Mouse (Mus musculus): ENCODE results near the gene Hic1. TPM values are rescaled to one million over a fixed set of nuclear protein-coding genes. Genes with fewer than 3 reads are reported as not detected.

Gene Hic1
- polyA plus RNA-seq, 1 experiment from 2014 or later: 1.2 TPM

- peak overlapping the region; percentile 77; the same call in 1 of the 2 replicates for H3K4me2 ChIP-seq (ENCODE audit: low read length)
- H3K4me1 ChIP-seq (replicated peaks; ENCODE audit: control insufficient read depth, insufficient read depth, low read length): peaks cover 54% of the 10 kb centered on the region
- no peak overlapping the region for H3K9ac ChIP-seq (replicated peaks; ENCODE audit: low read depth, low read length)
- no peaks in the 10 kb centered on the region for H3K36me3 ChIP-seq (ENCODE audit: control insufficient read depth, insufficient read depth)
- peaks cover 37% of the 10 kb centered on the region for H3K27me3 ChIP-seq (replicated peaks; ENCODE audit: control insufficient read depth, insufficient read depth, low read length)
- no peaks in the 10 kb centered on the region for H3K9me3 ChIP-seq (ENCODE audit: control insufficient read depth, low read length)
- no peak for ATAC-seq
- 5% methylated on average over 17 of the region's 17 CpGs for WGBS
- no peak overlapping the region for H3K4me3 ChIP-seq (replicated peaks; ENCODE audit: low read length)
- no peak overlapping the region for H3K27ac ChIP-seq (ENCODE audit: low read length)
Measured at GRCm38 (mm10) chr11:75171186-75171865, 2.0 kb upstream of the Hic1 start.

GRCm38 (mm10) chr11:75170136-75170751, 925 bp upstream of the Hic1 start:
- under 1% methylated on average over 37 of the region's 38 CpGs for WGBS

GRCm38 (mm10) chr11:75168590-75169361, 543 bp downstream of the Hic1 start:
- Histone ChIP-seq H3K9me3 (ENCODE audit: control insufficient read depth, low read length) (no peaks in the 10 kb centered on the region; the same call in 1 of the 2 replicates), H3K4me1 (replicated peaks; ENCODE audit: control insufficient read depth, insufficient read depth, low read length) (peaks cover 60% of the 10 kb centered on the region), H3K9ac (replicated peaks; ENCODE audit: low read depth, low read length) (peak overlapping the region; percentile 54), H3K4me2 (ENCODE audit: low read length) (peak overlapping the region; percentile 82), H3K27me3 (replicated peaks; ENCODE audit: control insufficient read depth, insufficient read depth, low read length) (peaks cover 61% of the 10 kb centered on the region), H3K4me3 (replicated peaks; ENCODE audit: low read length) (peak overlapping the region; percentile 46), H3K27ac (ENCODE audit: low read length) (no peak overlapping the region), H3K36me3 (ENCODE audit: control insufficient read depth, insufficient read depth) (no peaks in the 10 kb centered on the region)
- under 1% methylated on average over 75 of the region's 83 CpGs for WGBS
- ATAC-seq: 0 out of 2 replicates have a peak, but pooled peaks have one; percentile 11

More at GRCm38 (mm10) chr11:75170136-75170751, 925 bp upstream of the Hic1 start:
- Histone ChIP-seq H3K27ac (ENCODE audit: low read length) (no peak overlapping the region), H3K9ac (replicated peaks; ENCODE audit: low read depth, low read length) (peak overlapping the region; percentile 42; the same call in 1 of the 2 replicates), H3K4me2 (ENCODE audit: low read length) (peak overlapping the region; percentile 82), H3K4me1 (replicated peaks; ENCODE audit: control insufficient read depth, insufficient read depth, low read length) (peaks cover 65% of the 10 kb centered on the region), H3K36me3 (ENCODE audit: control insufficient read depth, insufficient read depth) (no peaks in the 10 kb centered on the region), H3K27me3 (replicated peaks; ENCODE audit: control insufficient read depth, insufficient read depth, low read length) (peaks cover 47% of the 10 kb centered on the region), H3K4me3 (replicated peaks; ENCODE audit: low read length) (peak overlapping the region; percentile 46), H3K9me3 (ENCODE audit: control insufficient read depth, low read length) (no peaks in the 10 kb centered on the region; the same call in 1 of the 2 replicates)
- peak; percentile 69 for ATAC-seq

GRCm38 (mm10) chr11:75167643-75168589, 1.4 kb downstream of the Hic1 start:
- H3K36me3 ChIP-seq (ENCODE audit: control insufficient read depth, insufficient read depth): 0 out of 2 replicates have a peak, but pooled peaks cover 2% of the 10 kb centered on the region
- ATAC-seq: no peak
- peaks cover 67% of the 10 kb centered on the region for H3K27me3 ChIP-seq (replicated peaks; ENCODE audit: control insufficient read depth, insufficient read depth, low read length)
- no peak overlapping the region for H3K27ac ChIP-seq (ENCODE audit: low read length)
- 3% methylated on average over 39 of the region's 63 CpGs for WGBS
- peak overlapping the region; percentile 54 for H3K9ac ChIP-seq (replicated peaks; ENCODE audit: low read depth, low read length)
- H3K4me1 ChIP-seq (replicated peaks; ENCODE audit: control insufficient read depth, insufficient read depth, low read length): peaks cover 57% of the 10 kb centered on the region
- H3K4me2 ChIP-seq (ENCODE audit: low read length): peak overlapping the region; percentile 82
- peak overlapping the region; percentile 46 for H3K4me3 ChIP-seq (replicated peaks; ENCODE audit: low read length)
- no peaks in the 10 kb centered on the region; the same call in 1 of the 2 replicates for H3K9me3 ChIP-seq (ENCODE audit: control insufficient read depth, low read length)

GRCm38 (mm10) chr11:75166861-75167642, 2.3 kb downstream of the Hic1 start:
- no peaks in the 10 kb centered on the region; the same call in 1 of the 2 replicates for H3K9me3 ChIP-seq (ENCODE audit: control insufficient read depth, low read length)
- peak overlapping the region; percentile 39 for H3K4me2 ChIP-seq (ENCODE audit: low read length)
- H3K27ac ChIP-seq (ENCODE audit: low read length): no peak overlapping the region
- 2% methylated on average over 62 of the region's 68 CpGs for WGBS
- ATAC-seq: no peak
- peak overlapping the region; percentile 42 for H3K9ac ChIP-seq (replicated peaks; ENCODE audit: low read depth, low read length)
- 0 out of 2 replicates have a peak, but pooled peaks cover 3% of the 10 kb centered on the region for H3K36me3 ChIP-seq (ENCODE audit: control insufficient read depth, insufficient read depth)
- peaks cover 67% of the 10 kb centered on the region for H3K27me3 ChIP-seq (replicated peaks; ENCODE audit: control insufficient read depth, insufficient read depth, low read length)
- peak overlapping the region; percentile 30 for H3K4me3 ChIP-seq (replicated peaks; ENCODE audit: low read length)
- H3K4me1 ChIP-seq (replicated peaks; ENCODE audit: control insufficient read depth, insufficient read depth, low read length): peaks cover 50% of the 10 kb centered on the region

- peaks cover 47% of the 10 kb centered on the region for H3K4me1 ChIP-seq (replicated peaks; ENCODE audit: control insufficient read depth, insufficient read depth, low read length)
- H3K36me3 ChIP-seq (ENCODE audit: control insufficient read depth, insufficient read depth): 0 out of 2 replicates have a peak, but pooled peaks cover 3% of the 10 kb centered on the region
- H3K9ac ChIP-seq (replicated peaks; ENCODE audit: low read depth, low read length): 0 out of 2 replicates have a peak overlapping the region, but pooled peaks have one; percentile 32
- no peaks in the 10 kb centered on the region; the same call in 1 of the 2 replicates for H3K9me3 ChIP-seq (ENCODE audit: control insufficient read depth, low read length)
- ATAC-seq: no peak
- H3K4me3 ChIP-seq (replicated peaks; ENCODE audit: low read length): peak overlapping the region; percentile 30
- WGBS: 3% methylated on average over 50 of the region's 55 CpGs
- H3K4me2 ChIP-seq (ENCODE audit: low read length): peak overlapping the region; percentile 39
- H3K27ac ChIP-seq (ENCODE audit: low read length): no peak overlapping the region
- peaks cover 64% of the 10 kb centered on the region for H3K27me3 ChIP-seq (replicated peaks; ENCODE audit: control insufficient read depth, insufficient read depth, low read length)
Measured at GRCm38 (mm10) chr11:75166193-75166842, 3.0 kb downstream of the Hic1 start.

GRCm38 (mm10) chr11:75165441-75166192, 3.7 kb downstream of the Hic1 start:
- H3K4me1 ChIP-seq (replicated peaks; ENCODE audit: control insufficient read depth, insufficient read depth, low read length): peaks cover 44% of the 10 kb centered on the region
- peak overlapping the region; percentile 32; the same call in 1 of the 2 replicates for H3K9ac ChIP-seq (replicated peaks; ENCODE audit: low read depth, low read length)

More at GRCm38 (mm10) chr11:75165441-75166192, 3.7 kb downstream of the Hic1 start:
- WGBS: 2% methylated on average over 54 of the region's 54 CpGs
- H3K27me3 ChIP-seq (replicated peaks; ENCODE audit: control insufficient read depth, insufficient read depth, low read length): peaks cover 62% of the 10 kb centered on the region
- peak overlapping the region; percentile 30 for H3K4me3 ChIP-seq (replicated peaks; ENCODE audit: low read length)
- H3K36me3 ChIP-seq (ENCODE audit: control insufficient read depth, insufficient read depth): 0 out of 2 replicates have a peak, but pooled peaks cover 3% of the 10 kb centered on the region
- ATAC-seq: no peak
- no peaks in the 10 kb centered on the region; the same call in 1 of the 2 replicates for H3K9me3 ChIP-seq (ENCODE audit: control insufficient read depth, low read length)
- H3K4me2 ChIP-seq (ENCODE audit: low read length): peak overlapping the region; percentile 39
- H3K27ac ChIP-seq (ENCODE audit: low read length): no peak overlapping the region
